Mouse (Mus musculus): ENCODE measurements at regions not wholly inside any gene's neighbourhood (a gene's known extent, or its start where the extent isn't known, plus 50 kb on each side); places are given as distances from the start of the nearest gene placed in this dataset.

- no peak for DNase-seq (ENCODE audit: low spot score)
These were observed 65.9 kb downstream of the Tmem215 start for GRCm38 (mm10) chr4:40537859-40538258.

- DNase-seq (ENCODE audit: low spot score): no peak
These were observed 71.4 kb downstream of the Tmem215 start for GRCm38 (mm10) chr4:40543085-40544048.

- no peak for DNase-seq (ENCODE audit: low spot score)
These were observed 72.1 kb downstream of the Tmem215 start for GRCm38 (mm10) chr4:40544056-40544455.

DNA sequence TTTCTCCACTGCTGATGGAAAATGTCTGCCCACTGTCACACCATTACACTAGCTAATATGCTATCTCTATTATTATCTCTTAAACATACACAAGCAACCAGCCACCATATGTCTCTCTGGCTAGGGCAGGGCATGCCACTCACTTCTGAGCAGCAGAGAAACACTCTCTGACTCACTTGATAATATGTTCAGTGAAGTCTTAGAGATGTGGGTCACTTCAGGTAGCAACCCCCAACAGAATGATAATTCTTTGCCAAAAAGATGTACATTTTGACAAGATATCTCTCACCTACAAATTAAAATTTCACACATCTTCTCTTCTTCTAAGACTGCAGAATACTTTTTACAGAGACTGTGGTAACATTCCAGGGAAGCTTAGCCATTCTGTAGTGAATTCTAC lies 72.8 kb downstream of the Tmem215 start:
- DNase-seq (ENCODE audit: low spot score): no peak

GRCm38 (mm10) chr4:40545700-40546099 lies 73.7 kb downstream of the Tmem215 start:
- DNase-seq (ENCODE audit: low spot score): no peak

DNA sequence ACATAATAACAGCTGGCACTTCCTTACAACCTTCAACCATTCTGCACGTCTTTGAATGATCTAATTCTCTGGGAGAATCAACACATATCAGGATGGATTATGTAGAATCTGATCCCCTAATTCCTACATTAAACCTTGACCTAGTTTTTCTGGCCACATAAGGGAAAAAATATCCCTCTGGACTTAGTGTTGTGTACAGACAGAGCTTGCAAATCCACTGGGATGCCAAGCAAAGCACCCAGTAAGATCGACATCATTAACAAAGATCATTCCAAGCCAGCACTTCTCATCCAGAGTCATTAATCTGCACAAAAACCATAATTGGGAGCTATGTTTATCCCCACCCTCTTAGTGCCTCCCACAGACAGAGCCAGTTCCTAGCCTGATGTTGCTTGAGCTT lies 87.8 kb downstream of the Tmem215 start:
- DNase-seq (ENCODE audit: low spot score): no peak

- DNase-seq (ENCODE audit: low spot score): no peak
These were observed 101.3 kb downstream of the Tmem215 start for GRCm38 (mm10) chr4:40573300-40573699.

GRCm38 (mm10) chr4:40575951-40576350 lies 104.0 kb downstream of the Tmem215 start:
- no peak for DNase-seq (ENCODE audit: low spot score)

DNA sequence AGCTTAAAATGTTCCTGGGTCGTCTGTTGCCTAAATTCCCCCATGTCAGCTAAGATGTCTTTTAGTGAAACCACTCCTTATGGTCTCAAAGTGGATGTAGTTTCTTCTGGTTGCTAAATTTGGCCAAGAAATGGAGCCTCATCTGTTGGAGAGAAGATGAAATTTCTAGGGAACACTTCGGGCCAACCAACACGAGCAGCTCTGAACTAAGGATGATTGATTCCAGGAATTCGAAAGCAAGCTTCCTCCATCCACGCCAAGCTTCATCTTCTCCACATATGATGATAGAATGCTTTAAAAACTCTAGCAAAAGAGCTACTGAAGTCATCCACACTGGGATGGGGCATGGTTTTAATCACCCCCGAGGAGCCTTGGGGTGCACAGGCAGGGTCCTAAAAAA lies 112.5 kb downstream of the Tmem215 start:
- no peak for DNase-seq (ENCODE audit: low spot score)

GRCm38 (mm10) chr4:40584940-40585571 lies 113.1 kb downstream of the Tmem215 start:
- DNase-seq (ENCODE audit: low spot score): no peak

GRCm38 (mm10) chr4:40586045-40586444 lies 114.1 kb downstream of the Tmem215 start:
- no peak for DNase-seq (ENCODE audit: low spot score)

DNA sequence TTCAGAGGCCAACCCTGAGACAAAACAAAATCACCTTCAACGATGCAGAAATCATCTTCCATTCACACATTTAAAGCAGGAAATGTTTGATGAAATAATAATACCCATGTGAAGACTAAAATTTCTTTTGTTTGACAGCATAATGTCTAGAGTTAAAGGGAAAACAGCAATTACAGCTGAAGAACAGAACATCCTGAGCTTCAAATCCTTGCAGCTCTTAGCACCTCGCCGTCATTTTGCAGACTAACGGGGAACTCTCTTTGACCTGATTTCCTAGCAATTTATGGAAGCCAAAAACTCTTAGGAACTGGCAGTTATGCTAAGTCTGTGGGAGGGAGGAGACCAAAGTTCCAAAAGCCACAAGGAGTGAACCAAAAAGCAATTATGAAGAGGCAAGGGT lies 115.3 kb downstream of the Tmem215 start:
- no peak for DNase-seq (ENCODE audit: low spot score)

GRCm38 (mm10) chr4:40593806-40594205 lies 109.2 kb downstream of the Aptx start:
- no peak for DNase-seq (ENCODE audit: low spot score)

GRCm38 (mm10) chr4:40625024-40625423 lies 78.0 kb downstream of the Aptx start:
- no peak for DNase-seq (ENCODE audit: low spot score)

DNA sequence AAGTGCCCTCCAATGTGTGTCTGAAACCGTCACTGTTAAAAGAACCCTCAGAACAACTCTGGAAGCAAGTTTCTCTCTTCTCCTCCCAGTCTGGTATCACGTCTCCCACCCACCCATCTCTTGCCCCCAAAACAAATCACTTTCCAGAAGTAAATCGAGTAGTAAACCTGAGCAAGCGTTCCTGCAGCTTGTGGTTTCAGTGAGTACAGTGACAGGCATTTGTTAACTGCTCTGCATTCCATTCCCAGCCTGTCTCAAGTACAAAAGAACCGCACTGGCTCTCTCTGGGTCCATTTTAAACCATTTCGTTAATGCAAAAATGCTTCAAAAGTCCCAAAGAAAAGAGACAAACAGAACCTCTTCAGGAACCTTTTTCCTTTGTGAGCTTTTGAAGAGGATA lies 77.1 kb downstream of the Aptx start:
- DNase-seq (ENCODE audit: low spot score): peak; percentile 15
